Mouse (Mus musculus): ENCODE results near the gene Irf1.

DNA sequence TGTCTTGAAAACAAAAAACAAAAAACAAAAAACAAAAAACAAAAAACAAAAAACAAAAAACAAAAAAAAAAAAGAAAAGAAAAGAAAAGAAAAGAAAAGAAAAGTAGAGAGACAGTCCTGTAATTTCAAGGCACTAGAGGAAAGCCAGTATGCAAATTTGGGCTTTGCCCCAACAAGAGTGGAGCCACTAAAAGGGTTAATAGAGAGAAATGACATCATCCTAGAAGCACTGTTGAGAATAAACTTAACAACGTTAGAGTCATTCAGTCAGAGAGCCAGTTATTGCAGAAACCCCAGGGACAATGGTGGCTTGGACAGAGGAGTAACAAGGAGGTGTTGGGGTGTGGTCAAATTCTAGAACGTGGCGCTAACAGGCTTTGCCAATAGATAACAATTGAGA lies 45.0 kb downstream of the Irf1 start:
- TF ChIP-seq CTCF (IDR thresholded peaks at IDR 0.05; ENCODE audit: borderline replicate concordance, extremely low read depth, insufficient read depth, insufficient read length) (no peak), POLR2A (IDR thresholded peaks at IDR 0.05; ENCODE audit: borderline replicate concordance, extremely low read depth, insufficient read depth, insufficient read length, poor library complexity, severe bottlenecking) (no peak)
